Mouse (Mus musculus) fat pad, adult 2 months (tissue): ENCODE measurements at regions not wholly inside any gene's neighbourhood (a gene's known extent, or its start where the extent isn't known, plus 50 kb on each side); places are given as distances from the start of the nearest gene placed in this dataset.

Experiments used
- DNase-seq: peaks from one replicate; pipeline ENCODE4 v3.0.0-alpha.2; 2011; ENCODE audit warnings: low read depth, low spot score; ENCODE audit errors: extremely low read depth

DNA sequence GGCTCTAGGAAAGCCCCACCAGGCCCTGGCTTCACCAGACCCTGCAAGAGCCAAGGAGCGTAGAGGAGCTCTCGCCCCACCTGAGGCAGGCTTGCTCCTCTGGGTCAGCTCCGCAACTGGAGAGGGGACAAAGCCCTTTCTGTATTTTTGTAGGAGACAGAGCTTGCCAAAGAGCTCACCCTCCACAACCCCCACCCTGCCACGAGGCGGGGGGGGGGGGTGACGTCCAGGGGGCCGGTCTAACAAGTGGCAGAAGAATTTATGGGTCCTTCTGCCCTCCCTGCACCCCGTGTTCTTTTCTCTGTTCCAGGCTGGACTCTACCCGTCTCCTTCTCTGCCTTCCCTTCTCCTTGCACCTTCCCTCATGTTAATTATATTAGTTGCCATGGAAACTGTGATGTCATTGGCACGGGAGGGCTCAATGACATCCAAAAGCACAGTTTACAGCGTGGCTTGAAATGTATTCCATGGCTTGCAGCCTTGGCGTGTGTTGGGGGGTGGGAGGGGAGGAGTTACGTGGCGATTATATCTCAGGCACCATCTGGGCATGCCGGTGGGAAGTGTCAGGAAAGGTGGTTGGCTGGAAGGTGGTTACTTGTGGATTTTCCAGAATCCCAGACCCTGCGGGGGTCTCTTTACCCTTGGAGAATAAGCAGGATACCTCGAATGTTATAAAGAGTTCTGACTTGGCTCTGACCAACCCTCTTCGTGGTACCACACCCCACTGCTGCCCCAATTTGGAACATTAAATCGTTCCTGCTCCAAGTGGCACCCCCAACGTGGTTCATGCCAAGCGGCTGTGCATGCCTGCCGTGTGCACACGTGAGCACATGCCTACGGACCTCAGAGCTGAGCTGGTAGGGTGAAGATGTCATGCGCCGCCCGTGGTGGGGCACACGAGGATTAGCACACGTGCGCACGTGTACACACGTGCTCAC lies 138.3 kb upstream of the Med13l start:
- DNase-seq = no peak

DNA sequence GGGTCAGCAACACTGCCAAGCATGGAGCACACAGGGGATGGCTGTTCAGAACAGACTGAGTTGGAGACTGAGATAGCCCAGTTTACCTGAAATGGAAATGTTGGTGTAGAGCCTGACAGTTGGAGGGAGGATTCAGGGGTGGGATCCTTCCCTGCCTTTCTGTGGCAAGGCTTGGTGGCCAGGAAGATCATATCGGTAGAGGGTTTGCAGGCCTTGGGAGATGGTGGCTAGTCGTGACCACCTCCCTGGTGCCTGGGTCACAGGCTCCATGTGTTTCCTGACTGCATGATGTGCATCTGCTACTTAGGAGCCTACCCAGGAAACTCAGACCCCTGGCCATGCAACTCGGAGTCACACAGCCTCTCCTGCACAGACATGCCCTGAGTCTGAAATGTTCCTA lies 136.3 kb upstream of the Med13l start:
- no peak for DNase-seq

DNA sequence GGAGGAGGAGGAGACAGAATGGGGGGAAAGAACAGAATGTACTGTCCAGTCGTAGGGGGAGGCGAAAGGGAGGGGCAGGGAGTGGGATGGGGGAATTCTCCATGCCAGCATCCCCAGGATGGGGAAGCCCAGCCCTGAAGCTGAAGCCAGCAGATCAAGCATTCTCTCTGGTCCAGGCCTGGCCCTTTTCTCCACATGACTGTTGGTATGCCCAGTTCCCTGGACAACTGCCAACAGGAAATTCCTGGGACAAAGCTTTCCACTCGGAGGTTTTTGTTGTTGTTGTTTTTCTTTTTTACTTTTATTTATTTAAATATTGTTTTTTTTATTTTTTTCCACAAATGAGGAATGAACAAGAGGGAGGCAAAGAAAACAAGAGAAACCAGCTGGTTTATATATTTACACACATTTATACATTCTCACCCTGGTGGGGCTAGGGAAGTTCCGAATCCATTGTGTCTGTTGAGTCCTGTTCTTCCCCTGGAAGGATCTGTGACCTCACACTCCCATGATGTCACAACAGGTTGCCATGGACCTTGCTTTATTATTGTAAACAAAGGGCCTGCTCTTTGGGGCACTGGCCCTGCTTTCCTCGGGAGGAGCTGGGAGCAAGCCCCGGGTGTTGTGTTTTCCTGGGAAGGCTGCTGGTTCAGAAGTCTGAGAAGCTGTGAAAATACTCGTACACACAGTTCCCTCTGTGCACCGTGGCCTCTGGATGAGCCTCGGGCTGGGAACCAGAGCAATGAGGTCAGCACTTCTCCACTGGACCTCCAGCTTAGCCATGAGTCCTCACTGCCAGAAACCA lies 135.5 kb upstream of the Med13l start:
- no peak for DNase-seq

DNA sequence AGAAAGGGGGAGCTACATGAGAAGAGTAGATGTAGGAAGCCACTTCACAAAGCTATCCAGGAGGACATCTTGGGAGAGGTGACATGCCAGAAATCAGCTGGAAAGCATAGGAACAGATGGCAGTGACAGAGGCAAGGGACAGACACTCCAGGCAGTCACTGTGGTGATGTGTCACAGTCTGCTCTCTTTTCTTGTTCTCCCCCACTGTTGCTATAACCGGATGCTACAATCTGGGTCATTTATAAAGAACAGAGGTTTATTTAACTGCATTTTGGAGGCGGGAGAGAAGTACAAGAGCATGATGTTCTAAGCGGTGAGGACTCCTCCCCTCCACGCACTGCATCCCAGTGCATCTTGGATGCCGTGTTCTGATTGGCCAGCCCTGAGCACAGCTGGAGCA lies 133.8 kb upstream of the Med13l start:
- no peak for DNase-seq

DNA sequence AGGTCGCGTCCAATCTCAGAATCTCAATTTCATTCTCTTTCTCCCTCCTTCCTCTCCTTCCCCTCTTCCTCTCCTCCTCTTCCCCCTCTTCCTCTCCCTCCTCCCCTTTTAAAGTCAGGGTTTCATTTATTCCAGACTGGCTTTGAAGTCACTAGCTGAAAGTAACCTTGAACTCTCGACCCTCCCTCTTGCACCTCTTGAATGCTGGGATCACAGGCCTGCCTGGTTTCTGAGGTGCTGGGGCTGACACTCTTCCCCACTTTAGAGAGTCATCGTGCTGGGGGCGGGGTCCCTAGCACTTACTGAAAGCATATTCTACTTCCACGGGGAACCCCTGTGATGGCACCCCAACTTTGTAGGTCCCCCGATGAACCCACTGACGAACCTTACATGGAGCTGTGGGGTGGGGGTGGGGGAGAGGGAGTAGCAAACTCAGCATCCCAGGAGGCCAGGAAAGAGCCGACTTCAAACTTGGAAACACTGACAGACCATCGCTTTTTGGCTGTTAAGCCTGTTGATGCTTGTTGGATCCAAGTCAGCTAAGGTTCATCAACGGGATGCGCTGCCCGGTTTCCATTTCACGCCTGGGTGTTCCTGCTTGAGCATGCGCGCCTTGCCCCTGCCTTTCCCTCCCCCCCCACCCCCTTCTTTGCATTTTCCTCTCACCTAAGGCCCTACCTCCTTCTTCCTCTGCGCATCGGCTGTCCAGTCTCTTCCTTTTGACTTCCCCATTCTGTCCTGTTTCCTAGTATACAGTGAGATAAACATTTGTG lies 132.0 kb upstream of the Med13l start:
- DNase-seq = no peak

DNA sequence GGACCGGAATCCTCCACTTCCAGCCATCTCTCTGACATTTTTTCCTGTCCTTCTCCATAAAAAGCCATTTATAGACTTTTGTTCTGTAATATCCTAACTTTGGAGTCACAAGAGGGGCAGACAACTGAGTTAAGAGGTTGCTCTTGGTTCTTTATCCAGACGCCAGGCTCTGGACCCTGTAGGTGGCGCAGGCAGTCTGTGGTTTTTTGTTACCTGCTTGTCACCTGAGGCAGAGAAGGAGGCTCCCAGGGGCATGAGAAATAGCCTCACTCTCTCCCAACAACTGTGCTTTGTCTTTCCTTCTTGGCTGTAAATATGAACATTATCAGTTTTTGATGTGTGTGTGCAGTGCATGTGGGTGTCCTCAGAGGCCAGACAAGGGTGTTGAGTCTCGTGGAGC lies 126.9 kb upstream of the Med13l start:
- no peak for DNase-seq

DNA sequence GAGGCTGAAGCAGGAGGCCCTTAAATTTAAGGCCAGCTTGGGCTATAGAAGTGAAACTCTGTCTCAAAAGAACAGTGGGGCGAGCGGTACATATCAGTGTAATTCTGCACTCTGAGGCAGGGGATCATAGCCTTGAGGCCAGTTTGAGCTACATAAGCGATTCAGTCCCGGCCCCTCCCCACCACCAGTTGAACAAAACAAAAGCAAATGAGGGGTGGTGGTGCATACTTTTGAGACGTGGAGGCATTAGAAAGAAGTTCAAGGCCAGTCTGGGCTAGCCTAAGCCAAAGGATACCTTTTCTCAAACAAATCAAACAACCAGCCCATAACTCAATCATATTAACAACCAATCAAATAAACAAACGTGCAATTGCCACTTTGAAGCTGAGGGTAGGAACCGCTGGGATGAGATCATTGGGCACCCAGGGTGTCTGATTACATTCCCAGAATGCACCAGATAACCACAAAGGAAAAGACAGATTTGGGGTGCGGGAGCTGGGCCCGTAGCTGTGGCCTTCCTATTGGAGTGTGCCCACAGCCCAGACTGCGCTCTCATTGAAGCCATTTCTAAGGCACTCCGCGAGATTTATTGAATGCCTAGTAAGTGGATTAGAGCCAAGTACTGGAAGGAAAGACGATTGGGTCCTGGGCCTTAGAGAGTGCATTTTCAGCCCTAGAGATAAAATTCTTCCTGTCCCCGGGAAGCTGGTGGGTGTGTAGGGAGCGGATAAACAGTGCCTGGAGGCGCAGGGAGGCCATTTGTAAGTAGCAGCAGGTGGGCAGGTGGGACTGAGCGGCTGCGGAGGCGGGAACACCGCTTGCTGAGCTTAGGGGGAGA lies 125.5 kb upstream of the Med13l start:
- no peak for DNase-seq

DNA sequence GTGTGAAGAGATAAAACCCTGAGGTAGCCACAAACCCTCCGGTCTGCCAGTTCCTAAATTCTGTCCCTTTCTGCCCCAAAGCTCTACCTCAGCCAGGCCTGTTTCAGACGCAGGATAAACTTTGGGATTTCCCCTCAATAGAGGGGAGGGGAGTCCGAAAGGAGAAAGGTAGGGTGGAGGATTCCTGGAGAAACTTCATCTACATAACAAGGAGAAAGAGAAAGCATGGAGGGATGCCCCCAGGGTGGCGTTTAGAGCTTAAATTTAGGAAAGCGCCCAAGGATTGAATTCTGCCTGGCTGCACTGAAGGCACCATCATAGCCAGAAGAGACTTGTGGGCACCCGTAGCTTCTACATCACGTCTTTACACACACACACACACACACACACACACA lies 124.9 kb upstream of the Med13l start:
- no peak for DNase-seq

DNA sequence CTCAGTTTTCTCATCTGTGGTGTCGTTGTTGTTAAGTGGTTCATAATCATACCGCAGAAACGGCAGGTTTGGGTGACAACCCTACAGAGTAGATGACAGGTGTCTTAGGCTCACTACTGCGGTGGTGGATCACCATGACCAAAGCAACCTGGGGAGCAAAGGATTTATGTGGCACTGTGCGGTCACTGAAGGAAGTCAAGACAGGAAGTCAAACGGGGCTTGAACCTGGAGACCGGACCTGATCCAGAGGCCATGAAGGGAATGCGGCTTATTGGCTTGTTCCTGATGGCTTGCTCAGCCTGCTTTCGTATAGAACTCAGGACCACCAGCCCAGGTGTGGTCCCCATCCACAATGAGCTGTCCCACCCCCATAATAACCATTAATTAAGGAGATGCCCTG lies 124.4 kb upstream of the Med13l start:
- no peak for DNase-seq

DNA sequence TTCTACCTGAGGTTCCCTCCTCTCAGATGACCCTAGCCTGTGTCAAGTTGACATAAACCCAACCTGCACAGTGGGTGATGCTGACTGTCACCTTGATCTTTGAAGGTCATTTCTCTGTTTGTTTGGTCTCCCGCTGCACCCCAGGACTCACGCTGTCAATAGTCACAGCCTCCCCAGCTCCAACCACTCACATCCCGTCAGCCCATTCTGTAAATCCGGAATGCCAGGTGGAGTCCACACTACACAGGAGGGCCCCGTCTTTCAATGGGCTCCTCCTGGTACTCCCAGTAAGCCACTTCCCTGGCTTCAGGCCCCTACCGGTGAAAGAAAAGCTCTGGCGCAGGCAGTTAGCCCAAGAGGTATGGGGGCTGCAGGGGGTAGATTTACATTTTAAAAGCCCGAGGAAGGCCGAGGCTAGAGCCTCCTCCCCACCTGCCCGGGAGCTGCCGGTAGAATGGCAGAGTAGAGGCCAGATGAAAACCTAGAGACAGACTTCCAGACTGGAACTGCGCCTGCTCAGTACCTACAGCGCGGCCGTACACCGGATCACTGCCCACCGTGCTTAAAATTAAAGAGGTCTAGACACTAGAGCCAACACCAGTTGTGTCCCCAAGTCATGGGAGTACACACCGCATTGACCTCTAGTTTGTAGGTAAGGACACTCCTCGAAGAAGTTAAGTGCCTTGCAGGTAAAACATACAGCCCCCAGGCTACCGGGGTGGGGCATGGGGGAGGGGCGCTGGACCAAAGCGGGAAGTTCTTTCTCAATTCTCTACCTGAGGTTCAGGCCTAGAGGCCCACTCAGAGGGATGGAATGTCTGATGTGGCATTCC lies 123.8 kb upstream of the Med13l start:
- DNase-seq = no peak

DNA sequence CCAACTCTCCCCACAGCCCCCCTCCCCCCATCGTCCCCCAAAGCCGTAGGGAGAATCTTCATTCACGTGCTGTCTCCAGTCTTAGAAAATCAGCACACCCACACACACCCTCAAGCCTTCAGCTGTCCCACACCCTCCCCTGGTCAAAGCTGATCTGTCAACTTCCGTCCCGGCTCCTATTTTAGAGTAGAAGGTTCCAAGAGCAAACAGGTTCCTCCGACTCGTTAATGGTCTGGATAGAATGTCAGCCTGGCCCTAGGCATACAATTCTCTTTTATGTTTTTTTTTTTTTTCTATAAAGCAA lies 123.2 kb upstream of the Med13l start:
- no peak for DNase-seq

DNA sequence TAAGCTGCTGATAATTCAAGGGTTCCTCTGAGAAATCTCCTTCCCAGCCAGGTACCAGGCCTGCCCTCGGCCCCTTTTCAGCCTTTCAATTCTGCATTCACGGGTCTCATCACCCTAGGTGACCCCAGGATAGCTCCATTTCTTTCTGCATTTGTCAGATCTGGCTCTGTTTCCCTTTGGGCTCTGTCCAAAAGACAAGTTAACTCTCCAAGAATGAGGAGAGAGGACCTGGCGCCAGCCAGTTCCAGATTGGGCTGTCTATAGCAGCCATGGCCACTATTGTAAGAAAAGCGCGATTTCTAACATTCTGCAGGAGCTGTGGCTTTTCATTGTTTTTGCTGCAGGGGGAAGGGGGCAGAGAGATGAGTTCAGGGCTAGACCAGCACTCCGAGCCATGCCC lies 122.5 kb upstream of the Med13l start:
- no peak for DNase-seq

DNA sequence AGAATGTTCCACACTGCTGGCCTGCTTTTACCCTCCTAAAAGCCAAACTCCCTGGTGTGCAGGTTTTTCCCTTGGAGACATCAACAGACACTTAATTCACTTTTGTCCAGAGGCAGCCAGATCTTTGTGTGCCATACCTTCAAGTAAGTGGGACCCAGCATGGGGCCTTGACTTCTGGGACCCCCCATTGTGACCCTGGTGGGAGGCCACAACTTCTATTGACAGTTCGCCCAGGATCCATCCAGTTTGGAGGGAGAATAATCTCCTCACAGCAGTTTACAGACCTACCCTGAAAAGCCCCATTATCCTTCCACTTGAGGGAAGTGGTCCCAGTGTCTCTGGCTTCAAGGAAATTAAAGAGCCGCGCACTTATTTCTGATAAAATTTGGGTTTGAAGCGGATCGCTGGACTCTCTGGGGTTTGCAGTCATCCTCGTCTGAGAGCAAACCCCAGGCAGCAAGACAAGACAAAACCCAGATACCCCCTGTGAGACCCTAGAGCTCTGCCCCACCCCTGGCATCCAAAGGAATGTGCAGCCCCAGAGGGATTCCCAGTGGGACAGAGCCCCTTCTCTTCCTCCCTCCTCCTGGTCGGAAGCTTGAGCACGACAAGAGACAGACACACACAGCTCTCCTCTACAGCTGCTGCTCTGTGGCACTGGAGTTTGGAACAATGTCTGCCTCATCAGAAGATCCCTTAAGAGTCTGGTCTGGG lies 115.8 kb upstream of the Med13l start:
- no peak for DNase-seq

DNA sequence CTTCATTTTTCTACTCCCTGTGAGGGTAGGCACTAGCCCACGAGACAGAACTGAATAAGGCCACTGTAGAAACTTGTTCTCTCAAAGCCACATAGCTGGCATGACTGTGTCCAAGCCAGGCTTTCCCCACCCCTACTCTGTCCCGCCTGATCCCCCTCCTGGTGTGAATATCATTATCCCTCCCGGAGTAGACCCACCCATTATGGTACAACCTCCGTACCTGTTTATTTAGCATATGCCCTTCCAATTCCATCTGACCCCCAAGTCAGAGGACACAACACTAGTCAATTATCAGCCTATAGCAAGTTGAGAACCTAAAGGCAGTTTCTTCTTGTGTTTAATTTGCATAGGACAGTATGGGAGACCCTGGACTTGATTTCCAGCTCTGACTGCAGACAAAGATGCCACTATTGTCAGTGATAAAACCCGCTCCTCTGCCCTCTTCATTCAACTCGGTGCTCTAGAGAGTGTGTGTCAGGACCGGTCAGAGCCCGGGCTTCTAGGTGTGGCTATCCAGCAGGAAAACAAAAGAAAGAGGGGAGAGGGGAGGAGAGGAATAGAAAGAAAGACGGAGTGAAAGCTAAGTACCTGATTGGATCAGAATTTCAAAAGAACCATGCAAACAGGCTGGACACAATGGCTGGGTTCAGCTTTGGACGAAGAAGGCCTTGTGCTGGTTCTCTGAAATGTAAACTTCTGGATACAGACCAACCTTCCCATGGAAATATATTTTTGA lies 115.1 kb upstream of the Med13l start:
- no peak for DNase-seq

DNA sequence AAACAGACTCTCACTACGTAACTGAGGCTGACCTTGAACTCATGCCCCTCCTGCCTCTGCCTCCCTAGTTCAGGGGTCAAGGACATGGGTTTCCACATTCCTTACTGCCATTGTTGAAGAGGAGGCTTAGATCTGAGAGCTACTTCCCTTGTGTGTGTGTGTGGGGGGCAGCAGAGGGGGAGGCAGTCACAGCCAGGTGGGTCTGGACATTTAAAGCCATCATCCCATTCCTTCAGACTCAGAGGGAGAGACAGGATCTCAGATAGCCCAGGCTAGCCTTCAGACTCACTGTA lies 114.5 kb upstream of the Med13l start:
- no peak for DNase-seq

DNA sequence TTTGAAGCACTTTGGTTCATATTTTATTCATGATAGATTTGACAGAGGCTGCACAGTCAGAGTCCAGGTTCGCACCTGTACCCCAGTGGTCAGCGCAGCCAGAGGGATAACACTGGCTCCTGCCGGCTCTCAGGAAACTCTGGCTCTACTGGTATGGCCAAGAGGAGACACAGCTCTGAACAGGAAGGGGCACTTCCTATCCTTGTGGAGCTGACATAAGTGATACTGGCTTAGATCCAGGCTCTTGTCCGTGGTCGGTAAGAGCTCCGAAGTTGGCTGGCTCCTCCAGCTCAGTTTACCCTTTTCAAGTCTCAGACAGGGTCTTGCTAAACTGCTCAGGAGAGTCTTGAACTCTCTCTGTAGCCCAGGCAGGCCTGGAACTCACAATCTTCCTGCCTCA lies 113.6 kb upstream of the Med13l start:
- DNase-seq = no peak

DNA sequence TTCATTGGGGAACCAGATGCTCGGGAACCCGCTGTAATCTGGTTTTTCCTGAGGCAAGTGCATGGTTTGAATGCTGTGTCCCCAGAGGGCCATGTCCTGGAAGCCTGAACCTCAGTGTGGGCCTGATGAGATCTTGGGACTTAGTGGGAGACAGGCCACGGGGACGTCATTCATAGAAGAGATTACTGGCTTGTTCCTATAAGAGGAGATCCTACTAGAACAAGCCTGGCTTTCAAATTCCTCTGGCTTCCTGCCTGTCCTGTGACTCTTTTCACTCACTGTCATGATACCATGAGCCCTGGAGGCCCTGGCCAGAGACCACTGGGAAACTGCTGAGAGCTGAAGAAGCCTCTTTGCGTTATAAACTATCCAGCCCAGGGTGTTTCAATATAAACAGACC lies 113.1 kb upstream of the Med13l start:
- no peak for DNase-seq

DNA sequence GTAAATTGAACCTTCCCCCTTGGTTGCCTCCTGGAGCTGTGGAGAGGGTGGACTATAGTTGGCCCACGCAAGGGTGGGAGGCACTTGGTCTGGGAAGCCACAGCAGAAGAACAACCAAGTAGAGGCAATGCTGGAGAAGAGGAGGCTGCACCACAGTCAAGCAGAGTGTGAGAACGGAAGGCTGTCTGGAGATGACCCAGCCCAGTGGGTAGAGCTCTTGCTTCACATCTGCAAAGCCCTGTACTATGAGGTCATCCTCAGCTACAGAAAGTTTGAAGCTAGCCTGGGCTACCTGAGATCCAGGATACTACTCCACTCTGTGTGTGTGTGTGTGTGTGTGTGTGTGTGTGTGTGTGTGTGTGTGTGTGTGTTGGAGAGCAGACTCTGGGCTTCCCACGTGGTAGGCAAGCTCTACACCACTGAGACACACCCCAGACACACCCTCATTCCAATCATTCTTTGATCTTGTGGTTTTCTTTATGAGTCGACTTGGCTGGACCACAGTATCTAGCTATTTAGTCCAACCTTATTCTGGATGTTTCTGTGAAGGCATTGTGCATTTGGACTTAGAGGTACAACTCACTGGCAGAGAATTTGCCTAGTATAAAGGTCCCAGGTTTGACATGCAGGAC lies 111.5 kb upstream of the Med13l start:
- no peak for DNase-seq
